Mouse (Mus musculus) splenic B cell, adult 2 months (primary cell): ENCODE results near the gene Mob3b.

Experiments used
- DNase-seq: peaks from one replicate; pipeline ENCODE4 v3.0.0-alpha.2; 2011; ENCODE audit warnings: low read depth, low spot score
- H3K27me3 ChIP-seq: 2 replicates; pipeline ENCODE4 v1.6.1; 2012; ENCODE audit warnings: mild to moderate bottlenecking, low read length, moderate library complexity, mixed read lengths; ENCODE audit not compliant: control insufficient read depth, poor library complexity, insufficient read depth, severe bottlenecking
- H3K36me3 ChIP-seq: 2 replicates; pipeline ENCODE4 v1.6.1; 2012; ENCODE audit warnings: mild to moderate bottlenecking, low read length, moderate library complexity, mixed read lengths; ENCODE audit not compliant: control insufficient read depth, poor library complexity, insufficient read depth, severe bottlenecking

Gene Mob3b

GRCm38 (mm10) chr4:35003550-35004326 is 153.5 kb downstream of the Mob3b start:
- Histone ChIP-seq H3K36me3 (no peaks in the 10 kb centered on the region), H3K27me3 (no peaks in the 10 kb centered on the region)
- no peak for DNase-seq

- Histone ChIP-seq H3K36me3 (no peaks in the 10 kb centered on the region), H3K27me3 (no peaks in the 10 kb centered on the region)
- no peak for DNase-seq
These were observed 160.7 kb downstream of the Mob3b start for GRCm38 (mm10) chr4:34996616-34997015.

GRCm38 (mm10) chr4:34993639-34993975 is 163.7 kb downstream of the Mob3b start:
- no peaks in the 10 kb centered on the region for H3K27me3 ChIP-seq
- DNase-seq = no peak
- no peaks in the 10 kb centered on the region for H3K36me3 ChIP-seq

GRCm38 (mm10) chr4:34992866-34993638 is 164.2 kb downstream of the Mob3b start:
- no peaks in the 10 kb centered on the region for H3K36me3 ChIP-seq
- DNase-seq = no peak
- H3K27me3 ChIP-seq = no peaks in the 10 kb centered on the region

- no peak for DNase-seq
- no peaks in the 10 kb centered on the region for H3K36me3 ChIP-seq
- no peaks in the 10 kb centered on the region for H3K27me3 ChIP-seq
These were observed 165.1 kb downstream of the Mob3b start for GRCm38 (mm10) chr4:34991891-34992865.

- Histone ChIP-seq H3K27me3 (no peaks in the 10 kb centered on the region), H3K36me3 (no peaks in the 10 kb centered on the region)
- DNase-seq = no peak
These were observed 166.2 kb downstream of the Mob3b start for GRCm38 (mm10) chr4:34991116-34991515.

- DNase-seq = no peak
These were observed 166.6 kb downstream of the Mob3b start for GRCm38 (mm10) chr4:34990659-34991058.

GRCm38 (mm10) chr4:34987568-34987967 is 169.7 kb downstream of the Mob3b start:
- Histone ChIP-seq H3K36me3 (no peaks in the 10 kb centered on the region), H3K27me3 (no peaks in the 10 kb centered on the region)
- no peak for DNase-seq

More at GRCm38 (mm10) chr4:34990659-34991058, 166.6 kb downstream of the Mob3b start:
- Histone ChIP-seq H3K36me3 (no peaks in the 10 kb centered on the region), H3K27me3 (no peaks in the 10 kb centered on the region)

- DNase-seq = no peak
- no peaks in the 10 kb centered on the region for H3K27me3 ChIP-seq
- H3K36me3 ChIP-seq = no peaks in the 10 kb centered on the region
These were observed 170.2 kb downstream of the Mob3b start for GRCm38 (mm10) chr4:34987109-34987508.

- Histone ChIP-seq H3K27me3 (no peaks in the 10 kb centered on the region), H3K36me3 (no peaks in the 10 kb centered on the region)
- no peak for DNase-seq
These were observed 170.6 kb downstream of the Mob3b start for GRCm38 (mm10) chr4:34986647-34987046.

- H3K27me3 ChIP-seq = no peaks in the 10 kb centered on the region
- DNase-seq = no peak
- H3K36me3 ChIP-seq = no peaks in the 10 kb centered on the region
These were observed 172.9 kb downstream of the Mob3b start for GRCm38 (mm10) chr4:34984377-34984776.

- Histone ChIP-seq H3K27me3 (no peaks in the 10 kb centered on the region), H3K36me3 (no peaks in the 10 kb centered on the region)
- DNase-seq = no peak
These were observed 173.8 kb downstream of the Mob3b start for GRCm38 (mm10) chr4:34983511-34983910.

GRCm38 (mm10) chr4:34981301-34982172 is 175.7 kb downstream of the Mob3b start:
- no peaks in the 10 kb centered on the region for H3K36me3 ChIP-seq
- no peak for DNase-seq

More at GRCm38 (mm10) chr4:34981301-34982172, 175.7 kb downstream of the Mob3b start:
- H3K27me3 ChIP-seq = no peaks in the 10 kb centered on the region
